Mouse (Mus musculus) CD8-positive naive resting alpha-beta T cell, adult 57 days (primary cell): ENCODE measurements around the gene Gpr84. TPM values are rescaled to one million over a fixed set of nuclear protein-coding genes. Genes with fewer than 3 reads are reported as not detected.

ENCODE experiments used
- total RNA-seq: library from RNA; stranded (reverse); gene quantifications from one replicate; pipeline ENCODE4 v1.2.4, GENCODE M21; 2023

Gene Gpr84
- not detected for total RNA-seq

DNA sequence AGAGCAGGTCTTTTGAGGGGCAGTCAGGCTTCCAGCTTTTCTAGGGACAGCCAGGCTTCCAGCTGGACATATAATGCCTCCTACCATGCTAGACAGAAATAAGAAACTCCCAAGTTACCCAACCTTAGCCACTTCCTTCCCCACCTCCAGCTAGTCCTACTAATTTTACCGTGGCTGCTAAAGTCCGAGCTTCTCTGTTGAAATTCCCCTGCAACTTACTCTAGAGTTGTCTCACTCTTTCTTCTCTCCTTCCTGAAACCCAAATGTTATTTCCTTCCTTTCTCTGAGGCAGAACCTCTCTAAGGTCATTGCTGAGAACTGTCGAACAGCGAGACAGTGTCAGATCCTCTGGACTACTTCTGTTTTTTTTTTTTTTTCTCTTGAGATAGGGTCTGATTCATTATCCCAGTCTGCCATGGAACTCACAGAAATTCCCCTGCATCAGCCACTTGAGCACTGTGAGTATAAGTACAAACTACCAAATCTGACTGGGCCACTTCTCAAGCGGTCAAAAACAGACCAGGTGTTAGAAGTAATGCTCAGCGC, at the start of gene Gpr84:
Gpr84 (minus strand) TSS at position 248 of the 546 bp plus-strand sequence.

DNA sequence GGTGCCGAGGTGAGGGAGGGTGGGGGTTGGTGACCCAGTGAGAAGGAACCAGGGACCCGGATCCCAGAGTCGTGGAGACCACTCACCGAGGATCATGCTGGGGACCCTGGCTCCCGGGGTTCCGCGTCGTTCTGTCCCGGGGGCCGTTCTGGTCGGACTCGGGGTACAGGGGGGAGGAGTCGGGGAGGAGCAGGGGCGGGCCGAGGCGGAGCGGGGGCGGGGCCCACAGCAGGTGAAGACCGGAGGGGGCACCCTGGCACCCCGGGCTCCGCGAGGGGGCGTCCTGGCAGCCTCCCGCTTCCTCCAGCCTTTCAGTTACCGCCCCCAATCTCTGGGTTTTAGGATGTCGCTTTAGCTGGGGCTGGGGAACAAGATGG, 29.5 kb upstream of the Gpr84 start, which contains the start of gene Zfp385a:
Zfp385a (minus strand) TSS at position 133 of the 377 bp plus-strand sequence.

DNA sequence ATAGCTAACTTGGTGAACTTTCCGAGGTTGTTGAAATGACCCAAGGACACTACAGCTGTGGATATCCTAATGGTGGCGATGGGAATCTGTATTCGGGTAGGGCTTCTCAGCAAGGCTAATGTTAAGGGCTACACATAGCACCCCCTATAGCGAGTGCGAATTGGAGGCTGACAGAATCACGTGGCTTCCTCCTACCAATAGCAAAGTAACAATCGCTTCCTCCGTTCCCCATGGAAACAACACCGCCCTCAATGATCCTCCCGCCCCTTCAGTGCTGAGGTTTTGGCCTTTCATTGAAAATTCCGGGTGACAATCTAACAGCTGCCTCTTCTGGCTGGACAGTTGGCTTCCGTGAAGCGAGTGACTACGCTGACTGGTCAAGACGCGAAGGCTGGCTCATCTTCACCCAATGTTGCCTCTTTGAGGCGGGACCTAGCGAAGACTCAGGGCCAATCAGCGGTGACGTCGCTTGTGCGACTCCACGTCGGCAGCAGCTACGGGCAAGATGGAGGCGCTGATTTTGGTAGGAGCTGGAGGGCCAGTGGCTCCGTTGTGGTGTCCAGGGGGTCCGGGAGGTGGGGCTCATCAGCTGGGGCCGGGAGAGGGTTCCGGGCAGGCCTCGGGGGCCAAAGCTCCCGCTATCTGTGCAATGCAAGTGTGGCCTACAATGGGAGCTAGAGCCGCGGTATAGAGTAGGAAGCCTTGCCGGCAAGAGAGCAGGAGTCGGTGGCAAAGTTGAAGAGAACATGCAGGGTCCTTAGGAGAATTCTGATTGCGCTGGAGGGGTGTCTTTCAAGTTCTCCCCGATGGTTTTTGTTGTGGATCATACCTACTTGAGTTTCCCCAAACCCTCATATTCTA, 37.8 kb downstream of the Gpr84 start, which contains the start of gene Copz1:
Copz1 (plus strand) TSS at position 296 of the 861 bp plus-strand sequence.

Other genes with a start within 250 kb of the Gpr84 start
- gene Smug1, start 143.5 kb downstream of the Gpr84 start, total RNA-seq: 6.2 TPM
- 20.5 TPM for gene Cbx5, start 70.8 kb downstream of the Gpr84 start, total RNA-seq
- gene Hnrnpa1, start 70.2 kb downstream of the Gpr84 start, total RNA-seq: 625 TPM
- 0.31 TPM for gene Nfe2, start 52.2 kb downstream of the Gpr84 start, total RNA-seq
- 80.4 TPM for gene Copz1, start 37.9 kb downstream of the Gpr84 start, total RNA-seq
- gene Zfp385a, start 29.5 kb upstream of the Gpr84 start, total RNA-seq: 1.9 TPM
- 1.7 TPM for gene Itga5, start 56.2 kb upstream of the Gpr84 start, total RNA-seq
- gene Gtsf1, start 119.9 kb upstream of the Gpr84 start, total RNA-seq: not detected
- gene Gtsf2, start 137.9 kb upstream of the Gpr84 start, total RNA-seq: not detected
- 139 TPM for gene Nckap1l, start 143.2 kb upstream of the Gpr84 start, total RNA-seq
- 32.6 TPM for gene Pde1b, start 192.4 kb upstream of the Gpr84 start, total RNA-seq
- not detected for gene Ppp1r1a, start 227.4 kb upstream of the Gpr84 start, total RNA-seq